Mouse (Mus musculus): ENCODE results near the gene Agpat4. TPM values are rescaled to one million over a fixed set of nuclear protein-coding genes. Genes with fewer than 3 reads are reported as not detected.
"Not testable (repeated sequence)": the region's sequence is repeated elsewhere in the genome, so short reads cannot be mapped to it uniquely, and the experiment has no call there.

The Agpat4 gene
- polyA plus RNA-seq, 1 experiment from 2014 or later = 28.7 TPM

DNA sequence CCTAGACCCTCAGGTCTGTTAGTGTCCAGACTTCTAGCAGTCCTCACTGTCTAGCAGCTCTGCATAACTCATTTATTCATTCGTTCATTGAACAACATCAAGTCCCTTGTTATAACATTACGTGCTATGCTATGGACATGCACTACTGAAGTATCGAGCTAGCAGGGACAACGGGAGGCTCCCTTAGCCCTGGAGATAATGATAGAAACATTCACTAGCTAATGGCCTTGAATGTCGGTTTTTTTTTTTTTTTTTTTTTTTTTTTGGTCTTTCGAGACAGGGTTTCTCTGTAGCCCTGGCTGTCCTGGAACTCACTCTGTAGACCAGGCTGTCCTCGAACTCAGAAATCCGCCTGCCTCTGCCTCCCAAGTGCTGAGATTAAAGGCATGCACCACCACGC lies 3.8 kb downstream of the Agpat4 start:
- not testable (repeated sequence) for H3K27me3 ChIP-seq; H3K9me3 ChIP-seq (replicated peaks); H3K9ac ChIP-seq; DNase-seq; ATAC-seq (ENCODE audit: low read depth)
- Histone ChIP-seq H3K36me3 (peaks cover 36% of the 10 kb centered on the region), H3K4me2 (peak overlapping the region; percentile 99), H3K27ac (peak overlapping the region; percentile 94), H3K4me3 (replicated peaks) (peak overlapping the region; percentile 89), H3K4me1 (replicated peaks) (peaks cover 83% of the 10 kb centered on the region)
- WGBS (ENCODE audit: insufficient replicate concordance) = 72% methylated on average over 9 of the region's 9 CpGs

DNA sequence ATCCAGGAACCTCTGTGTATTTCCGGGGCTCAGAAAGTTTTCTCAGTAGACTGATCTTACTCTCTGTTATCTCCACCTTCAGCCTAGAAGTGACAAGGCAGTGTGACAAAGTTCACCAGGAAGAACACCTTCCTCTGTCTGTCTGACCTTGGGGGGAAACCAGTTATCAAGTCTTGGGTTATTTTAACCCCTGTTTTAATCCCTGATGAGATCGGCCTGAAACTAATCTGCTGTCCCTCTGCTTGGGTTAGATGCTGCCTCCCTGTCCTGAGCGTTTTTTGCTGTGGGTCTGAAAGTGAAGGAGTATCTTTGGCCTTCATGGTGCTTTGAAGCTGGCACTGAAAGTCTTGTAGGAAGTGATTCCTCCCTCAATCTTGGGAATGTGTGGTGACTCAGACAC lies 4.7 kb downstream of the Agpat4 start:
- Histone ChIP-seq H3K4me3 (replicated peaks) (peak overlapping the region; percentile 89), H3K27ac (peak overlapping the region; percentile 75), H3K4me2 (peak overlapping the region; percentile 99), H3K36me3 (peaks cover 45% of the 10 kb centered on the region), H3K9me3 (replicated peaks) (no peaks in the 10 kb centered on the region), H3K4me1 (replicated peaks) (peaks cover 86% of the 10 kb centered on the region), H3K27me3 (no peaks in the 10 kb centered on the region), H3K9ac (peak overlapping the region; percentile 18; the same call in 1 of the 2 replicates)
- 44% methylated on average over 3 of the region's 3 CpGs for WGBS (ENCODE audit: insufficient replicate concordance)
- DNase-seq (no peak), ATAC-seq (ENCODE audit: low read depth) (no peak)

DNA sequence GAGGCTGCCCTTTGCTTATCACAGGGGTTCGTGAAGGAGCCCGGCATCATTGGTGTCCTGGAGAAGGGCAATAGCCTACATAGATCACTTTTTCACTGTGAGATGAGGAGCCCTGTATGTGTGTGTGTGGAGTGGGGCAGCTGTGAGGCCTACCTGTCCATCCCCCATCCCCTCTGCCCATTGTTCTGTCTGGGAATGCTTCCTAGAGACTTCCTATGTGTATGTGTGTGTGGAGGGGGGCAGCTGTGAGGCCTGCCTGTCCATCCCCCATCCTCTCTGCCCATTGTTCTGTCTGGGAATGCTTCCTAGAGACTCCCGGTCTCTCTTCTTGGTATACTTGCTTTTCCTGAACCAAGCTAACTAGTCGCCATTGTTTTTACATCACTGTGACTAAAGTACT lies 8.6 kb downstream of the Agpat4 start:
- WGBS (ENCODE audit: insufficient replicate concordance) = 79% methylated on average over 4 of the region's 4 CpGs
- H3K36me3 ChIP-seq = peaks cover 79% of the 10 kb centered on the region
- 0 out of 2 replicates have a peak overlapping the region, but pooled peaks have one; percentile 3 for H3K27ac ChIP-seq
- peaks cover 82% of the 10 kb centered on the region for H3K4me1 ChIP-seq (replicated peaks)
- H3K9ac ChIP-seq = no peak overlapping the region; the same call in 1 of the 2 replicates
- H3K27me3 ChIP-seq = no peaks in the 10 kb centered on the region
- ATAC-seq (ENCODE audit: low read depth) = 0 out of 2 replicates have a peak, but pooled peaks have one; percentile 20
- H3K9me3 ChIP-seq (replicated peaks) = no peaks in the 10 kb centered on the region
- H3K4me3 ChIP-seq (replicated peaks) = no peak overlapping the region
- H3K4me2 ChIP-seq = no peak overlapping the region
- DNase-seq = no peak

DNA sequence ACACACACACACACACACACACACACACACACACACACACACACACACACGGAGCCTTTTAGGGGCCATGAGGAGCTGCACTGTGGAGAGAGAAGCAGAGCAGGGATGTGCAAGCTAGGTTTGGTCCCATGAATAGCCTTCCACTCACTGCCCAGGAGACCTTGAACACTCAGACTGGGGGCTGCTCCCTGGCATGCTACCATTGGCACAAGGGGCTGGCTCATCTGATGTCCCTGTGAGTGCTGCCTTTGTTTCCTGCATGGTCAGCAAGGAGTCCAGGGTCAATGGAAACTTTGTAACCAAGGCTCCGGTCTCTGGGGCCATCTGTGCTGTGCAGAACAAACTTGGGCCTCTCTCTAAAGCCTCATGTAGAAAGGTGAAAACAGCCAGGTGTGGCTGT lies 10.5 kb downstream of the Agpat4 start:
- DNase-seq = no peak
- Histone ChIP-seq H3K27ac (no peak overlapping the region), H3K4me1 (replicated peaks) (peaks cover 80% of the 10 kb centered on the region), H3K4me3 (replicated peaks) (no peak overlapping the region), H3K27me3 (no peaks in the 10 kb centered on the region), H3K36me3 (peaks cover 90% of the 10 kb centered on the region), H3K4me2 (no peak overlapping the region), H3K9me3 (replicated peaks) (no peaks in the 10 kb centered on the region), H3K9ac (no peak overlapping the region)
- 85% methylated on average over 2 of the region's 2 CpGs for WGBS (ENCODE audit: insufficient replicate concordance)
- ATAC-seq (ENCODE audit: low read depth) = no peak

DNA sequence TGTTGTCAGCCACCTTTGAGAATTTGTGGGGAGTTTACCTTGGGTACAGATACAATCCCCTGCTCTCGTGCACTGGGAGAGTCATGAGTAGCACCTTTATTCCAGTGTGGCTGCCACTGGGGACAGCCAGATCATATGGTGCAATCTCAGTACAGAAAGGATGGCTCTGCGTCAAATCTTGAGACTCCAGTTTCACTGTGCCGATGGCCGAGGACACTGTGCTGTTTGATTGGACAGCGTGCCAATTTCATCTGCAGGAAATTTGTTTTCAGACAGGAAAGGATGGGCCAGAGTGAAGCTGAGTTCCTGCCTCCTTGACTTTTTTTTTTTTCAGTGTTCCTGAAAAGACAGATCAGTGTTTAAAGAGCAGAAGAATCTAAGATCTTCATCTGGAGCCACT lies 12.7 kb downstream of the Agpat4 start:
- Histone ChIP-seq H3K36me3 (peaks cover 85% of the 10 kb centered on the region), H3K27me3 (no peaks in the 10 kb centered on the region), H3K9ac (no peak overlapping the region; the same call in 1 of the 2 replicates), H3K4me1 (replicated peaks) (peaks cover 62% of the 10 kb centered on the region), H3K9me3 (replicated peaks) (no peaks in the 10 kb centered on the region), H3K4me2 (no peak overlapping the region), H3K4me3 (replicated peaks) (no peak overlapping the region), H3K27ac (0 out of 2 replicates have a peak overlapping the region, but pooled peaks have one; percentile 53)
- ATAC-seq (ENCODE audit: low read depth) (no peak), DNase-seq (no peak)
- 82% methylated on average over 5 of the region's 5 CpGs for WGBS (ENCODE audit: insufficient replicate concordance)

DNA sequence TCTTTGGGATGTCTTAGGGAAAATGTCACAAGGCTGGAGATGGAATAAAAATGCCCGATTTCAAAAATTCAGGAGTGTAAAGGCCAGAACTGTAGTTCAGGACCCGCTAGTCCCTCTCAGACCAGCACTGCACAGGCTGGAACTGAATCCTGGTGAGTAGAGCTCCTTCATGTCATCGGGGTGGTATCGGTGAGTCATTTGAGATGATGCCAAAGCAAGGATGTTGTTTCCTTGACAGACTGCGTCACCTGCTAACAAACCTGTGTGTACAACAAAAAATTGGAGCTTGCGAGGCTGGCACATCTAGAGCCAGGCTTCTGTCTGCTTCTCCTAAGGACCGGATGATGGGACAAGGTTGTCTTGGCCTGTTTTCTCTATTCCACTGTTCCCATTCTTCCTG lies 13.1 kb downstream of the Agpat4 start:
- peaks cover 82% of the 10 kb centered on the region for H3K36me3 ChIP-seq
- no peaks in the 10 kb centered on the region for H3K27me3 ChIP-seq
- no peak overlapping the region for H3K9ac ChIP-seq
- DNase-seq (no peak), ATAC-seq (ENCODE audit: low read depth) (no peak)
- no peak overlapping the region for H3K4me3 ChIP-seq (replicated peaks)
- H3K27ac ChIP-seq = no peak overlapping the region
- H3K4me1 ChIP-seq (replicated peaks) = peaks cover 62% of the 10 kb centered on the region
- 92% methylated on average over 7 of the region's 7 CpGs for WGBS (ENCODE audit: insufficient replicate concordance)
- H3K4me2 ChIP-seq = no peak overlapping the region
- H3K9me3 ChIP-seq (replicated peaks) = no peaks in the 10 kb centered on the region

DNA sequence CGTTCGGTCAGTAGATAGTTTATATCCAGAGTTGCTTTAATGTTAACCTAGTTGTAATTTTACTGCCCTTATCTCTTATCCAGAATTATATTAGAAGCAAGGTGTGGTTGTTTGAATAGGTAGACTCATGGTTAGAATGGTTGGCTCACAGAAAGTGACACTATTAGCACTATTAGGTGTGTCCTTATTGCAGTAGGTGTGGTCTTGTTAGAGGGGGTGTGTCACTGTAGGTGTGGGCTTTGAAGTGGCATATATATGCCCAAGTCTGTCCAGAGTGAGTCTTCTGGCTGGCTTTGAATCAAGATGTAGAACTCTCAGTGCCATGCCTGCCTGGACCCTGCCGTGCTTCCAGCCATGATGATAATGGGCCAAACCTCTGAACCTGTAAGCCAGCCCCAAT lies 14.4 kb downstream of the Agpat4 start:
- WGBS (ENCODE audit: insufficient replicate concordance) = 87% methylated on average over 3 of the region's 3 CpGs
- no peak overlapping the region for H3K9ac ChIP-seq
- H3K27ac ChIP-seq = 0 out of 2 replicates have a peak overlapping the region, but pooled peaks have one; percentile 6
- H3K27me3 ChIP-seq = no peaks in the 10 kb centered on the region
- no peak overlapping the region for H3K4me3 ChIP-seq (replicated peaks)
- H3K4me2 ChIP-seq = no peak overlapping the region
- DNase-seq (no peak), ATAC-seq (ENCODE audit: low read depth) (no peak)
- H3K36me3 ChIP-seq = peaks cover 68% of the 10 kb centered on the region
- H3K4me1 ChIP-seq (replicated peaks) = peaks cover 52% of the 10 kb centered on the region
- H3K9me3 ChIP-seq (replicated peaks) = no peaks in the 10 kb centered on the region

DNA sequence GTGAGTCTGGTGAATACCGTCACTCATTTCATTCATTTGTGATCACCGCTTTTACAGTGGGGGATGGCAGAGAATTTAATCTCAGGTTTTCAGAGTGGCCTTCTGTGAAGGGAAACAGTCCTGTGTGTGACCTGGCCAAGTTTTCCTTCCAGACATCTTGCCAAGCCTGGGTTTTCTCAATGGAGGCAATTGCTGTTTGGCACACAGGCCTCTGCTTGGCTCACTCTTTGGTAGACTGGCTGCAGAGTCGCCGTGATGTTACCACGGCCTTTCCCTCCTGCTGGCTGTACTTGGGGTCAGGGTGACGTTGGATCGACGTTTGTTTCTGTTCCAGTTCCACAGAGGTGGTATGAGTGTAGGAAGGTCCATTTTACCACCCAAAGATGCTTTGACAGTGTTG lies 15.5 kb downstream of the Agpat4 start:
- peaks cover 64% of the 10 kb centered on the region for H3K36me3 ChIP-seq
- no peak for DNase-seq
- WGBS (ENCODE audit: insufficient replicate concordance) = 89% methylated on average over 8 of the region's 8 CpGs

DNA sequence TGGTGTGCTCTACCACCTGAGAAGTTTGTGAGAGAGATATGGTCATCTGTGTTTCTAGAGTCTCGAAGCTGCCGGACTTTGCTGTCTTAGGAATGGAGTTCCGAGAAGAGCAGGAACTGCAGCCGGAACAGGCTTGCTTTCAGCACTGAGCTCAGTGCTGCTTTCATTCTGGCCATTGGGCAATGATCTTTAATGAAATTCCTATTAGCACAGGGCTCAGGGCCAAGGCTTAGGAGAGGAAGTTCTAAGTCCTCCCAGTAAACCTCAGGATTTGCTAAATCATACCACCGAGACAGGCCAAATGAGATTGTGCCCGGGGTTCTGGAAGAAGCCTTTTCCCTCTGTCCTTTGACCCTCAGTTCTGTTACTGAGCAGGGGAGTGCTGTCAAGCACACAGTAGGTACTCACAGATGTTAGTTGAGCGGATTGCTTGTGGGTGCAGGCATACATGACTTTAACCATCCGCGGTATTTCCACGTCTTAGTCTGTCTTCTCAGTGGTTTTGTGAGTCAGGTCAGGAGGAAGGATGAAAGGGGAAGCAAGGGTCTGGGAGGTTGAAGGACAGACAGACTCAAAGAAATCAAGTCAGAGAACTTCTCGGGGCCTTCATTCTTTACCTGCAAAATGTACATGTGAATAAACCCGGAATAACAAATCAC lies 16.6 kb downstream of the Agpat4 start:
- no peak overlapping the region for H3K27ac ChIP-seq
- DNase-seq = no peak
- no peak overlapping the region for H3K9ac ChIP-seq
- 73% methylated on average over 12 of the region's 12 CpGs for WGBS (ENCODE audit: insufficient replicate concordance)
- no peak overlapping the region for H3K4me2 ChIP-seq
- H3K27me3 ChIP-seq = no peaks in the 10 kb centered on the region
- H3K4me1 ChIP-seq (replicated peaks) = peaks cover 42% of the 10 kb centered on the region
- H3K4me3 ChIP-seq (replicated peaks) = no peak overlapping the region
- no peaks in the 10 kb centered on the region for H3K9me3 ChIP-seq (replicated peaks)
- ATAC-seq (ENCODE audit: low read depth) = no peak
- H3K36me3 ChIP-seq = peaks cover 65% of the 10 kb centered on the region

More for the DNA sequence above, 15.5 kb downstream of the Agpat4 start:
- Histone ChIP-seq H3K27me3 (no peaks in the 10 kb centered on the region), H3K27ac (peak overlapping the region; percentile 27; the same call in 1 of the 2 replicates), H3K4me1 (replicated peaks) (peaks cover 46% of the 10 kb centered on the region), H3K4me3 (replicated peaks) (no peak overlapping the region), H3K9ac (no peak overlapping the region), H3K9me3 (replicated peaks) (no peaks in the 10 kb centered on the region), H3K4me2 (no peak overlapping the region)
- ATAC-seq (ENCODE audit: low read depth) = no peak

DNA sequence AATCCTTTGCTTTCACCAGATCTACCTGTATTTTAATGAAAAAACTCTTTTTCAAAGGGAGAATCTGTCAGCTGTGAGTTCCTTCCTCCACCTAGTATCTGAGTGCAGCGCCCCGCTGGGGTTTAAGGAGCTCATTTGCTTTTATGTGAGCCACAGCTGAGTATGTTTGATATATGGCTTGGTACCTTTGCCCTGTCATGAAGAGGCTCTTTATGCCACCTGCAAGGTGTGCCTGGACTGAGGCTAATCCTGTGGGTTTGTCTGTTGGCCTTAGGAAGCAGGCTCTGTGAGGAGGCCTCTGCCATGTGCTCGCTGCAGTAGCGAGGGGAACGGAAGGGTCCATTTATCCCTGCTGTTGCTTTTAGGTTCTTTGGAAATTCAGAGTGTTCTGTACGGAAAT lies 19.9 kb downstream of the Agpat4 start:
- Histone ChIP-seq H3K36me3 (peaks cover 49% of the 10 kb centered on the region), H3K27ac (peak overlapping the region; percentile 31; the same call in 1 of the 2 replicates), H3K4me3 (replicated peaks) (no peak overlapping the region), H3K9ac (no peak overlapping the region), H3K4me1 (replicated peaks) (peaks cover 33% of the 10 kb centered on the region), H3K4me2 (no peak overlapping the region), H3K27me3 (no peaks in the 10 kb centered on the region), H3K9me3 (replicated peaks) (no peaks in the 10 kb centered on the region)
- ATAC-seq (ENCODE audit: low read depth) (no peak), DNase-seq (no peak)
- 91% methylated on average over 6 of the region's 6 CpGs for WGBS (ENCODE audit: insufficient replicate concordance)

DNA sequence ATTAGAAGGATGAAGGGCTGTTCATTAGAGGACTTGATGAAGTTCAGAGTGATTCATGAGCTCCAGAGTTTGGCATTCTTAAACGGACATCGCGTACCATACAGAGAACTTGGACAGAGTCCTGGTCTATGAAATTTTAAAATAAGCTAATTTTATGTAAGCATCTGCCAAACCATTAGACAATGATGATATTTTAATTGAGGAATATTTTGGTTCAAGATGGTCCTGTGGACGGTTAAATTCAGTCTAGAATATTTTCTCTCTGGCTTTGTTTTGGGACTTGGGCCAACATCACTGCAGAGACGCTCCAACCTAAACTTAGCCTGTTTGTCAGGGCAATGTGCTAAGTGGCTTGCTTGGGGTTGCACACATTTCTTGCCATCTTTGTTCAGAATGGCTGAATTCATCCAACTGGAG lies 25.5 kb downstream of the Agpat4 start:
- Histone ChIP-seq H3K4me3 (replicated peaks) (no peak overlapping the region), H3K27me3 (no peaks in the 10 kb centered on the region), H3K4me2 (no peak overlapping the region), H3K9ac (no peak overlapping the region), H3K4me1 (replicated peaks) (peaks cover 62% of the 10 kb centered on the region), H3K36me3 (peaks cover 21% of the 10 kb centered on the region), H3K9me3 (replicated peaks) (no peaks in the 10 kb centered on the region), H3K27ac (peak overlapping the region; percentile 3; the same call in 1 of the 2 replicates)
- ATAC-seq (ENCODE audit: low read depth) (no peak), DNase-seq (no peak)
- 90% methylated on average over 5 of the region's 5 CpGs for WGBS (ENCODE audit: insufficient replicate concordance)

Measured in liver, embryonic 13.5 days (tissue).